Mouse (Mus musculus) lung, postnatal 25 days (tissue): ENCODE results near the gene Ugt1a6a.

Source experiments
- DNase-seq: peaks from one replicate; pipeline ENCODE4 v3.0.0; 2022; ENCODE audit warnings: low spot score

Gene Ugt1a6a

GRCm38 (mm10) chr1:88268070-88268469 is 133.5 kb downstream of the Ugt1a6a start:
- no peak for DNase-seq
